Comparison of ENCODE assay signal across 9 mouse cellular contexts in genomic region chr8:104099347-104100099, GRCm38 (mm10). TPM values are rescaled to one million over a fixed set of nuclear protein-coding genes. Genes with fewer than 3 reads are reported as not detected.
DNase-seq lines count a peak whose midpoint lies in the region; ATAC-seq lines count a peak whose summit lies in the region.
"Had no signal": no experiment of that assay in that cellular context is flagged by ENCODE, and none has a peak within 500 bp of the region (broad histone marks: within the 10 kb centered on the region; RNA-seq: fewer than 3 reads in every experiment).

No protein-coding gene starts in this region.

- 0 out of 2 replicates have a peak overlapping the region, but pooled peaks have one; percentile 35 for H3K27ac ChIP-seq in forebrain, embryonic 10.5 days
- H3K27ac ChIP-seq in forebrain, embryonic 15.5 days (replicated peaks) = no peak overlapping the region
- H3K27ac ChIP-seq in heart, embryonic 14.5 days (replicated peaks in 1 of 2; ENCODE audit: control insufficient read depth in 1 of 2, insufficient read depth in 1 of 2, low read depth in 2 of 2, low read length in 2 of 2) = peak overlapping the region; percentile 62 to 80

- no peak overlapping the region for H3K9ac ChIP-seq in forebrain, embryonic 15.5 days (replicated peaks)
- H3K9ac ChIP-seq in heart, embryonic 14.5 days (ENCODE audit: low read length) = no peak overlapping the region

- no peak for DNase-seq in forebrain, embryonic 10.5 days (ENCODE audit: extremely low spot score, low spot score)
- DNase-seq in cerebellum, adult 11-12 months = peak; percentile 26
- peak; percentile 55 to 74 for DNase-seq in kidney, postnatal 36 days
- peak; percentile 54 to 67 for DNase-seq in thymus, postnatal 10 days (ENCODE audit: low spot score in 2 of 2)
- no peak for DNase-seq in layer of hippocampus, adult 9-11 months

- H3K36me3 ChIP-seq in forebrain, embryonic 10.5 days (replicated peaks) = no peaks in the 10 kb centered on the region
- no peaks in the 10 kb centered on the region for H3K36me3 ChIP-seq in forebrain, embryonic 15.5 days
- H3K36me3 ChIP-seq in heart, embryonic 14.5 days (ENCODE audit: control insufficient read depth, insufficient read depth, low read length) = no peaks in the 10 kb centered on the region

- no peaks in the 10 kb centered on the region for H3K9me3 ChIP-seq in forebrain, embryonic 10.5 days
- H3K9me3 ChIP-seq in forebrain, embryonic 15.5 days = no peaks in the 10 kb centered on the region
- H3K9me3 ChIP-seq in heart, embryonic 14.5 days (ENCODE audit: control insufficient read depth, low read length) = no peaks in the 10 kb centered on the region

- peaks cover 21% of the 10 kb centered on the region for H3K4me1 ChIP-seq in forebrain, embryonic 10.5 days
- H3K4me1 ChIP-seq in forebrain, embryonic 15.5 days = 0 out of 2 replicates have a peak, but pooled peaks cover 2% of the 10 kb centered on the region
- H3K4me1 ChIP-seq in heart, embryonic 14.5 days (ENCODE audit: control insufficient read depth in 2 of 2, insufficient read depth in 2 of 2, low read length in 2 of 2) = peaks cover 7 to 10% of the 10 kb centered on the region in 2 experiments; a peak in 3 of 4 replicates

- H3K27me3 ChIP-seq in forebrain, embryonic 10.5 days (ENCODE audit: poor library complexity, severe bottlenecking) = no peaks in the 10 kb centered on the region
- no peaks in the 10 kb centered on the region for H3K27me3 ChIP-seq in forebrain, embryonic 15.5 days
- H3K27me3 ChIP-seq in heart, embryonic 14.5 days (ENCODE audit: control insufficient read depth, insufficient read depth, low read length) = no peaks in the 10 kb centered on the region

- no peak overlapping the region for H3K4me2 ChIP-seq in forebrain, embryonic 15.5 days (replicated peaks)
- 0 out of 2 replicates have a peak overlapping the region, but pooled peaks have one; percentile 6 for H3K4me2 ChIP-seq in heart, embryonic 14.5 days (ENCODE audit: low read length)

- no peak overlapping the region for H3K4me3 ChIP-seq in forebrain, embryonic 10.5 days
- H3K4me3 ChIP-seq in forebrain, embryonic 15.5 days = no peak overlapping the region
- H3K4me3 ChIP-seq in heart, embryonic 14.5 days (ENCODE audit: control insufficient read depth in 1 of 2, insufficient read depth in 1 of 2, low read depth in 1 of 2, low read length in 2 of 2) = no peak overlapping the region
- H3K4me3 ChIP-seq: myocyte had no signal

- 80% methylated on average over 20 of the region's 20 CpGs for WGBS in forebrain, embryonic 10.5 days
- WGBS in forebrain, embryonic 15.5 days = 57% methylated on average over 20 of the region's 20 CpGs
- 41% methylated on average over 20 of the region's 20 CpGs for WGBS in heart, embryonic 14.5 days

- no peak; the same call in 1 of the 2 replicates for ATAC-seq in forebrain, embryonic 15.5 days (replicated peaks)
- ATAC-seq in heart, embryonic 14.5 days (ENCODE audit: insufficient number of reproducible peaks, insufficient read depth, low FRiP score, low read depth) = no peak
- ATAC-seq in megakaryocyte-erythroid progenitor cell, adult 5-6 weeks (replicated peaks; ENCODE audit: low FRiP score, low TSS enrichment, poor library complexity, severe bottlenecking) = peak; percentile 61

RNA-seq across cellular contexts. Expression of gene Cdh5, which starts 1.9 kb away (rescaled TPM):
- polyA plus RNA-seq in forebrain, embryonic 10.5 days (2016; fragmentation: Nextera tagmentation; extraction: Ambion mirVana) = 12.5 and 14.3 TPM in 2 replicates
- 9.0 and 9.3 TPM in 2 replicates for polyA plus RNA-seq in forebrain, embryonic 15.5 days (2015; fragmentation: Nextera tagmentation; extraction: Ambion mirVana)
- polyA plus RNA-seq in heart, embryonic 14.5 days (2014; fragmentation: Nextera tagmentation; extraction: Ambion mirVana) = 54.6 and 61.5 TPM in 2 replicates
- not detected in 2 replicates for total RNA-seq in megakaryocyte-erythroid progenitor cell, adult 5-6 weeks (2014; fragmentation: Nextera tagmentation)
- not detected in 2 replicates for total RNA-seq in megakaryocyte-erythroid progenitor cell, adult 5-6 weeks (2017)

Comparison
In these comparisons a context has a peak if more than half of its experiments do, and no peak if none do; other contexts are left out.
1. DNase-seq: peak in cerebellum, adult 11-12 months (single experiment), kidney, postnatal 36 days (2 of 2) and thymus, postnatal 10 days (2 of 2); none in forebrain, embryonic 10.5 days (single experiment) and layer of hippocampus, adult 9-11 months (single experiment).